Mouse (Mus musculus) liver, embryonic 16.5 days (tissue): Measurements from ENCODE around the gene Sdk1. TPM values are rescaled to one million over a fixed set of nuclear protein-coding genes. Genes with fewer than 3 reads are reported as not detected.

Source experiments
- ATAC-seq: fragments of 200-750 bp; cut with Nextera tagmentation; 2 replicates; pipeline ENCODE4 v1.8.0; 2017; ENCODE audit warnings: low read depth, mild to moderate bottlenecking, moderate number of reproducible peaks, moderate library complexity
- H3K27ac ChIP-seq: fragments of 300-500 bp; sonication (generic); 2 replicates; pipeline ENCODE4 v1.5.1; 2014; ENCODE audit warnings: mild to moderate bottlenecking, low read length
- H3K27me3 ChIP-seq: fragments of 300-500 bp; sonication (generic); 2 replicates; pipeline ENCODE4 v1.6.1; 2014; ENCODE audit warnings: low read depth, low read length, mixed read lengths; ENCODE audit not compliant: control insufficient read depth, insufficient read depth
- H3K36me3 ChIP-seq: fragments of 300-500 bp; sonication (generic); 2 replicates; pipeline ENCODE4 v1.6.1; 2014; ENCODE audit warnings: mild to moderate bottlenecking; ENCODE audit not compliant: control insufficient read depth, insufficient read depth
- H3K4me1 ChIP-seq: fragments of 300-500 bp; sonication (generic); 2 replicates; pipeline ENCODE4 v1.6.1; 2014; ENCODE audit warnings: low read depth, low read length, mixed read lengths; ENCODE audit not compliant: control insufficient read depth
- H3K4me2 ChIP-seq: fragments of 300-500 bp; sonication (generic); 2 replicates; pipeline ENCODE4 v1.6.1; 2014; ENCODE audit warnings: low read depth, low read length, mixed read lengths
- H3K4me3 ChIP-seq: fragments of 300-500 bp; sonication (generic); 2 replicates; pipeline ENCODE4 v1.5.1; 2014; ENCODE audit warnings: low read depth, mild to moderate bottlenecking, low read length
- H3K9ac ChIP-seq: fragments of 300-500 bp; sonication (generic); 2 replicates; pipeline ENCODE4 v1.6.1; 2014; ENCODE audit warnings: low read depth, low read length
- H3K9me3 ChIP-seq: fragments of 300-500 bp; sonication (generic); replicated peaks from 2 replicates; pipeline ENCODE4 v1.6.1; 2016; ENCODE audit warnings: low read length; ENCODE audit not compliant: control insufficient read depth
- WGBS: fragments of 180-500 bp; shearing (Covaris S2); extraction: QIAGEN DNeasy Blood & Tissue Kit; methylation state at CpG from one replicate; pipeline ENCODE4 v1.1.7; 2014; ENCODE audit not compliant: insufficient replicate concordance; 5-methylcytosine and 5-hydroxymethylcytosine counted together
- polyA plus RNA-seq: library from polyadenylated mRNA; unstranded; fragments of >200 nt; fragmentation: Nextera tagmentation; extraction: Ambion mirVana; gene quantifications from 2 replicates; pipeline ENCODE4 v1.2.1, GENCODE M21; 2015

Sdk1 gene
- polyA plus RNA-seq, 1 experiment from 2014 or later: 0.22 TPM

GRCm38 (mm10) chr5:141768761-141769515, 527.6 kb downstream of the Sdk1 start:
- Histone ChIP-seq H3K9ac (no peak overlapping the region), H3K4me2 (no peak overlapping the region), H3K36me3 (no peaks in the 10 kb centered on the region), H3K4me3 (no peak overlapping the region), H3K4me1 (no peaks in the 10 kb centered on the region), H3K9me3 (no peaks in the 10 kb centered on the region), H3K27ac (no peak overlapping the region), H3K27me3 (no peaks in the 10 kb centered on the region)
- no peak for ATAC-seq
- WGBS: 55% methylated on average over 10 of the region's 10 CpGs

GRCm38 (mm10) chr5:141771516-141771915, 530.2 kb downstream of the Sdk1 start:
- no peak overlapping the region for H3K4me3 ChIP-seq
- no peak overlapping the region for H3K27ac ChIP-seq
- no peak overlapping the region for H3K4me2 ChIP-seq
- H3K4me1 ChIP-seq: no peaks in the 10 kb centered on the region
- no peaks in the 10 kb centered on the region for H3K9me3 ChIP-seq
- no peak overlapping the region for H3K9ac ChIP-seq
- 75% methylated on average over 3 of the region's 3 CpGs for WGBS
- no peak for ATAC-seq
- no peaks in the 10 kb centered on the region for H3K36me3 ChIP-seq
- H3K27me3 ChIP-seq: no peaks in the 10 kb centered on the region

GRCm38 (mm10) chr5:141778231-141778630, 536.9 kb downstream of the Sdk1 start:
- Histone ChIP-seq H3K4me2 (no peak overlapping the region), H3K27me3 (no peaks in the 10 kb centered on the region), H3K9ac (no peak overlapping the region), H3K4me3 (no peak overlapping the region), H3K36me3 (no peaks in the 10 kb centered on the region), H3K27ac (no peak overlapping the region), H3K9me3 (no peaks in the 10 kb centered on the region; the same call in 1 of the 2 replicates), H3K4me1 (no peaks in the 10 kb centered on the region)
- WGBS: 74% methylated on average over 4 of the region's 4 CpGs
- ATAC-seq: no peak

GRCm38 (mm10) chr5:141781142-141781541, 539.9 kb downstream of the Sdk1 start:
- no peaks in the 10 kb centered on the region; the same call in 1 of the 2 replicates for H3K9me3 ChIP-seq
- ATAC-seq: no peak
- 40% methylated on average over 2 of the region's 2 CpGs for WGBS

GRCm38 (mm10) chr5:141782330-141782729, 541.0 kb downstream of the Sdk1 start:
- Histone ChIP-seq H3K4me3 (no peak overlapping the region), H3K4me1 (no peaks in the 10 kb centered on the region), H3K36me3 (no peaks in the 10 kb centered on the region), H3K9ac (no peak overlapping the region), H3K9me3 (no peaks in the 10 kb centered on the region; the same call in 1 of the 2 replicates), H3K27me3 (no peaks in the 10 kb centered on the region), H3K27ac (no peak overlapping the region), H3K4me2 (no peak overlapping the region)
- no peak for ATAC-seq
- 74% methylated on average over 5 of the region's 5 CpGs for WGBS

More at GRCm38 (mm10) chr5:141781142-141781541, 539.9 kb downstream of the Sdk1 start:
- H3K27me3 ChIP-seq: no peaks in the 10 kb centered on the region
- H3K4me3 ChIP-seq: no peak overlapping the region
- no peak overlapping the region for H3K27ac ChIP-seq
- H3K9ac ChIP-seq: no peak overlapping the region
- H3K36me3 ChIP-seq: no peaks in the 10 kb centered on the region
- H3K4me1 ChIP-seq: no peaks in the 10 kb centered on the region
- H3K4me2 ChIP-seq: no peak overlapping the region

GRCm38 (mm10) chr5:141783516-141783915, 542.2 kb downstream of the Sdk1 start:
- no peak for ATAC-seq
- H3K27ac ChIP-seq: no peak overlapping the region
- no peaks in the 10 kb centered on the region for H3K4me1 ChIP-seq
- H3K36me3 ChIP-seq: no peaks in the 10 kb centered on the region
- H3K4me2 ChIP-seq: no peak overlapping the region
- H3K9me3 ChIP-seq: no peaks in the 10 kb centered on the region; the same call in 1 of the 2 replicates
- no peak overlapping the region for H3K9ac ChIP-seq
- no peaks in the 10 kb centered on the region for H3K27me3 ChIP-seq
- WGBS: 70% methylated on average over 7 of the region's 7 CpGs
- H3K4me3 ChIP-seq: no peak overlapping the region

- ATAC-seq: no peak
These were observed 552.6 kb downstream of the Sdk1 start for GRCm38 (mm10) chr5:141793926-141794325.

GRCm38 (mm10) chr5:141823823-141824330, 582.6 kb downstream of the Sdk1 start:
- Histone ChIP-seq H3K36me3 (no peaks in the 10 kb centered on the region), H3K9me3 (no peaks in the 10 kb centered on the region), H3K9ac (no peak overlapping the region), H3K4me1 (no peaks in the 10 kb centered on the region), H3K4me3 (no peak overlapping the region), H3K4me2 (no peak overlapping the region), H3K27me3 (no peaks in the 10 kb centered on the region), H3K27ac (no peak overlapping the region)
- ATAC-seq: no peak
- 62% methylated on average over 10 of the region's 10 CpGs for WGBS

More at GRCm38 (mm10) chr5:141793926-141794325, 552.6 kb downstream of the Sdk1 start:
- H3K27ac ChIP-seq: no peak overlapping the region
- WGBS: 63% methylated on average over 4 of the region's 4 CpGs
- no peaks in the 10 kb centered on the region for H3K4me1 ChIP-seq
- no peaks in the 10 kb centered on the region for H3K9me3 ChIP-seq
- H3K36me3 ChIP-seq: no peaks in the 10 kb centered on the region
- no peaks in the 10 kb centered on the region for H3K27me3 ChIP-seq
- no peak overlapping the region for H3K9ac ChIP-seq
- H3K4me2 ChIP-seq: no peak overlapping the region
- H3K4me3 ChIP-seq: no peak overlapping the region

- Histone ChIP-seq H3K9me3 (no peaks in the 10 kb centered on the region), H3K27ac (no peak overlapping the region), H3K9ac (no peak overlapping the region), H3K4me3 (no peak overlapping the region), H3K36me3 (no peaks in the 10 kb centered on the region), H3K4me2 (no peak overlapping the region), H3K27me3 (no peaks in the 10 kb centered on the region), H3K4me1 (no peaks in the 10 kb centered on the region)
- no peak for ATAC-seq
- 33% methylated on average over 16 of the region's 16 CpGs for WGBS
These were observed 583.6 kb downstream of the Sdk1 start for GRCm38 (mm10) chr5:141824739-141825379.
